Mouse (Mus musculus): Measurements from ENCODE around the gene Ank3. TPM values are rescaled to one million over a fixed set of nuclear protein-coding genes. Genes with fewer than 3 reads are reported as not detected.

Gene Ank3
- polyA plus RNA-seq, 1 experiment: 39.1 TPM

DNA sequence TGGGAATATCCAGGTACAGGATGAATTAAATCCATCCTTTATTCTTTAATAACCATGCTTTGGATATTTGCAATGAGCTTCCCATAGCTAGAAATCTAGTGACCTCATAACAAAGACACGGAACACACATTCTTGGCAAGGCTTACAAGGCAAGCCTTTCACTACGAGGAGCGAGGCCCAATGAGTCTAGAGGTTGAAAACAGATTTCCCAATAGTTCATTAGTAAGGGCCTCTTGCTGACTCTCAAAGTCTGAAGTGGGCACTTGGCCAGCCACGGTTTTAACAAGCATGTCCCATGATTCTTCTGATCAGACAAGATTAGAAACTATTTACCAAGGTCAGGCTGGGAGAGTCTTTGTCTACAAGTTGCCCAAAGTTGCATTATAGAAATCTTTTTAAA, 436.1 kb downstream of the Ank3 start:
- no peaks in the 10 kb centered on the region for H3K27me3 ChIP-seq (replicated peaks; ENCODE audit: control insufficient read depth, insufficient read depth, low read length)
- DNase-seq: peak; percentile 53
- no peak overlapping the region for H3K27ac ChIP-seq (ENCODE audit: insufficient read depth, low read depth, low read length)
- 38% methylated on average over 4 of the region's 4 CpGs for WGBS
- no peak overlapping the region for H3K4me3 ChIP-seq (ENCODE audit: insufficient read depth, low read depth, low read length)
- no peaks in the 10 kb centered on the region for H3K36me3 ChIP-seq (ENCODE audit: control insufficient read depth, insufficient read depth, low read length)
- H3K4me1 ChIP-seq (ENCODE audit: control insufficient read depth, insufficient read depth, low read length): no peaks in the 10 kb centered on the region
- TF ChIP-seq POLR2A (IDR thresholded peaks at IDR 0.05; ENCODE audit: low read depth, low read length): no peak
- TF ChIP-seq CTCF (conservative IDR thresholded peaks at IDR 0.05; ENCODE audit: insufficient read depth, insufficient read length, low read depth, low read length): no peak

- peak; percentile 91 for TF ChIP-seq CTCF (conservative IDR thresholded peaks at IDR 0.05; ENCODE audit: insufficient read depth, insufficient read length, low read depth, low read length)
- no peak for TF ChIP-seq POLR2A (IDR thresholded peaks at IDR 0.05; ENCODE audit: low read depth, low read length)
- no peaks in the 10 kb centered on the region for H3K4me1 ChIP-seq (ENCODE audit: control insufficient read depth, insufficient read depth, low read length)
- no peaks in the 10 kb centered on the region for H3K27me3 ChIP-seq (replicated peaks; ENCODE audit: control insufficient read depth, insufficient read depth, low read length)
- 40% methylated on average over 4 of the region's 4 CpGs for WGBS
- H3K4me3 ChIP-seq (ENCODE audit: insufficient read depth, low read depth, low read length): no peak overlapping the region
- no peaks in the 10 kb centered on the region for H3K36me3 ChIP-seq (ENCODE audit: control insufficient read depth, insufficient read depth, low read length)
- no peak overlapping the region for H3K27ac ChIP-seq (ENCODE audit: insufficient read depth, low read depth, low read length)
- DNase-seq: peak; percentile 55
Measured at GRCm38 (mm10) chr10:69845749-69846148, 447.2 kb downstream of the Ank3 start.

- Histone ChIP-seq H3K4me3 (ENCODE audit: insufficient read depth, low read depth, low read length) (no peak overlapping the region), H3K4me1 (ENCODE audit: control insufficient read depth, insufficient read depth, low read length) (no peaks in the 10 kb centered on the region), H3K36me3 (ENCODE audit: control insufficient read depth, insufficient read depth, low read length) (no peaks in the 10 kb centered on the region), H3K27ac (ENCODE audit: insufficient read depth, low read depth, low read length) (no peak overlapping the region), H3K27me3 (replicated peaks; ENCODE audit: control insufficient read depth, insufficient read depth, low read length) (no peaks in the 10 kb centered on the region)
- no peak for DNase-seq
- TF ChIP-seq POLR2A (IDR thresholded peaks at IDR 0.05; ENCODE audit: low read depth, low read length) (no peak), CTCF (conservative IDR thresholded peaks at IDR 0.05; ENCODE audit: insufficient read depth, insufficient read length, low read depth, low read length) (peak; percentile 43)
- WGBS: 67% methylated on average over 5 of the region's 5 CpGs
Measured at GRCm38 (mm10) chr10:69852366-69853091, 454.0 kb downstream of the Ank3 start.

GRCm38 (mm10) chr10:69854587-69855185, 456.1 kb downstream of the Ank3 start:
- no peak for TF ChIP-seq CTCF (conservative IDR thresholded peaks at IDR 0.05; ENCODE audit: insufficient read depth, insufficient read length, low read depth, low read length)
- no peak for TF ChIP-seq POLR2A (IDR thresholded peaks at IDR 0.05; ENCODE audit: low read depth, low read length)
- WGBS: 95% methylated on average over 8 of the region's 8 CpGs
- H3K4me3 ChIP-seq (ENCODE audit: insufficient read depth, low read depth, low read length): no peak overlapping the region

DNA sequence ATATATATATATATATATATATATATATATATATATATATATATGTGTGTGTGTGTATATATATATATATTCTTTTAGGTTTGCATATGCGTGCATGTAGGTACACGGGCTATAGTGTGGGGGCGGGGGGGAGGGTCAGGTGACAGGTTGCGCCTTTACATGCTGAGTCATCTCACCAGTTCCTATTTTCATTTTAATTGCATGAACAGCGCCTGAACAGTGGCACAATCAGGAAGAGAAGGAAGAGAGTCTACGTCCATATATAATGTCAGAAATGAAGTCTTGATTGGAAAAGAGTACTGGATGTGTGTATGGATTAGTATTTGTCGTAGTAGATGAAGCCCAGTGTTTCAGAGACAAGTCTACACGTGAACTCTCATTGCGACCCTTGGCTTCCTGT, 459.4 kb downstream of the Ank3 start:
- H3K27me3 ChIP-seq (replicated peaks; ENCODE audit: control insufficient read depth, insufficient read depth, low read length): no peaks in the 10 kb centered on the region
- H3K36me3 ChIP-seq (ENCODE audit: control insufficient read depth, insufficient read depth, low read length): no peaks in the 10 kb centered on the region
- TF ChIP-seq POLR2A (IDR thresholded peaks at IDR 0.05; ENCODE audit: low read depth, low read length): no peak
- H3K4me3 ChIP-seq (ENCODE audit: insufficient read depth, low read depth, low read length): no peak overlapping the region
- no peaks in the 10 kb centered on the region for H3K4me1 ChIP-seq (ENCODE audit: control insufficient read depth, insufficient read depth, low read length)
- H3K27ac ChIP-seq (ENCODE audit: insufficient read depth, low read depth, low read length): no peak overlapping the region
- DNase-seq: no peak
- WGBS: 86% methylated on average over 9 of the region's 9 CpGs

More at GRCm38 (mm10) chr10:69854587-69855185, 456.1 kb downstream of the Ank3 start:
- Histone ChIP-seq H3K4me1 (ENCODE audit: control insufficient read depth, insufficient read depth, low read length) (no peaks in the 10 kb centered on the region), H3K27ac (ENCODE audit: insufficient read depth, low read depth, low read length) (no peak overlapping the region), H3K27me3 (replicated peaks; ENCODE audit: control insufficient read depth, insufficient read depth, low read length) (no peaks in the 10 kb centered on the region), H3K36me3 (ENCODE audit: control insufficient read depth, insufficient read depth, low read length) (no peaks in the 10 kb centered on the region)
- DNase-seq: no peak

- no peaks in the 10 kb centered on the region for H3K4me1 ChIP-seq (ENCODE audit: control insufficient read depth, insufficient read depth, low read length)
- WGBS: 45% methylated on average over 4 of the region's 4 CpGs
Measured at GRCm38 (mm10) chr10:69858897-69859605, 460.5 kb downstream of the Ank3 start.

More at GRCm38 (mm10) chr10:69858897-69859605, 460.5 kb downstream of the Ank3 start:
- Histone ChIP-seq H3K36me3 (ENCODE audit: control insufficient read depth, insufficient read depth, low read length) (no peaks in the 10 kb centered on the region), H3K27ac (ENCODE audit: insufficient read depth, low read depth, low read length) (no peak overlapping the region), H3K4me3 (ENCODE audit: insufficient read depth, low read depth, low read length) (no peak overlapping the region), H3K27me3 (replicated peaks; ENCODE audit: control insufficient read depth, insufficient read depth, low read length) (no peaks in the 10 kb centered on the region)
- no peak for TF ChIP-seq CTCF (conservative IDR thresholded peaks at IDR 0.05; ENCODE audit: insufficient read depth, insufficient read length, low read depth, low read length)
- no peak for TF ChIP-seq POLR2A (IDR thresholded peaks at IDR 0.05; ENCODE audit: low read depth, low read length)
- no peak for DNase-seq
